Mouse (Mus musculus) limb, embryonic 12.5 days (tissue): ENCODE results near the gene Nr6a1. TPM values are rescaled to one million over a fixed set of nuclear protein-coding genes. Genes with fewer than 3 reads are reported as not detected.

Experiments
- ATAC-seq: fragments of 200-750 bp; cut with Nextera tagmentation; 2 replicates; pipeline ENCODE4 v1.8.0; 2017; ENCODE audit warnings: low read depth, moderate TSS enrichment; ENCODE audit not compliant: insufficient number of reproducible peaks, insufficient read depth, low FRiP score, low TSS enrichment
- H3K27ac ChIP-seq: fragments of 300-500 bp; sonication (generic); 2 replicates; pipeline ENCODE4 v1.5.1; 2016; ENCODE audit warnings: mild to moderate bottlenecking, moderate library complexity
- H3K27me3 ChIP-seq: fragments of 300-500 bp; sonication (generic); 2 replicates; pipeline ENCODE4 v1.6.1; 2016; ENCODE audit warnings: mild to moderate bottlenecking, moderate library complexity
- H3K36me3 ChIP-seq: fragments of 300-500 bp; sonication (generic); 2 replicates; pipeline ENCODE4 v1.6.1; 2016; ENCODE audit warnings: mild to moderate bottlenecking, moderate library complexity
- H3K4me1 ChIP-seq: fragments of 300-500 bp; sonication (generic); replicated peaks from 2 replicates; pipeline ENCODE4 v1.6.1; 2016
- H3K4me2 ChIP-seq: fragments of 300-500 bp; sonication (generic); 2 replicates; pipeline ENCODE4 v1.6.1; 2016; ENCODE audit warnings: mild to moderate bottlenecking, moderate library complexity
- H3K4me3 ChIP-seq: fragments of 300-500 bp; sonication (generic); replicated peaks from 2 replicates; pipeline ENCODE4 v1.5.1; 2016; ENCODE audit warnings: mild to moderate bottlenecking
- H3K9ac ChIP-seq: fragments of 300-500 bp; sonication (generic); replicated peaks from 2 replicates; pipeline ENCODE4 v1.6.1; 2016; ENCODE audit warnings: mild to moderate bottlenecking, moderate library complexity
- H3K9me3 ChIP-seq: fragments of 300-500 bp; sonication (generic); 2 replicates; pipeline ENCODE4 v1.6.1; 2016; ENCODE audit warnings: mild to moderate bottlenecking, moderate library complexity
- WGBS: fragments of 180-500 bp; shearing (Covaris S2); methylation state at CpG from one replicate; pipeline ENCODE4 v1.1.7; 2016; 5-methylcytosine and 5-hydroxymethylcytosine counted together
- polyA plus RNA-seq: library from polyadenylated mRNA; unstranded; fragments of >200 nt; fragmentation: Nextera tagmentation; extraction: Ambion mirVana; gene quantifications from 2 replicates; pipeline ENCODE4 v1.2.1, GENCODE M21; 2016

The Nr6a1 gene
- polyA plus RNA-seq, 1 experiment from 2014 or later: 0.85 TPM

DNA sequence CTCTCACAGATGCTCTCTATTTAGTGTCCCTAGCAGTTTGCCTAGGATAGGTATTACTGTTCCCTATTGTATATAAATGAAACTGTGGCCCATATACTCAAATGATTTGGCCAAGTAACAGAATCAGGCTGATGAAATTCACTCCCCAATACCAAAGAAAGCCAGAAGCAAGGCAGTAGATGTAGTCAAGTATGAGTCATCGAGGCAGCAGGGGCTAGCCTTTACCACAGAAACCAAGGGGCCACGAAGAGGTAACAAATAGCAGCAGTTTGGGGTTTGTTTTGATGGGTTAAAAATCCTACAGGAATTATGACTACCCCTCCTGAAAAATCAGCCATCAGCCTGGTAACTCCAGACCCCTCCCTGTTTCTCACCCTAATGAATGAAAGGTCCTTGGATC, 147.5 kb downstream of the Nr6a1 start:
- no peaks in the 10 kb centered on the region for H3K27me3 ChIP-seq
- H3K36me3 ChIP-seq: no peaks in the 10 kb centered on the region
- H3K27ac ChIP-seq: no peak overlapping the region
- no peak for ATAC-seq
- no peak overlapping the region for H3K4me2 ChIP-seq
- H3K4me3 ChIP-seq: no peak overlapping the region
- peaks cover 17% of the 10 kb centered on the region for H3K4me1 ChIP-seq
- WGBS: 77% methylated on average over 2 of the region's 2 CpGs
- no peak overlapping the region for H3K9ac ChIP-seq
- no peaks in the 10 kb centered on the region for H3K9me3 ChIP-seq

- ATAC-seq: no peak
- Histone ChIP-seq H3K36me3 (no peaks in the 10 kb centered on the region), H3K9ac (no peak overlapping the region), H3K27ac (no peak overlapping the region), H3K4me3 (no peak overlapping the region), H3K4me2 (no peak overlapping the region), H3K4me1 (peaks cover 15% of the 10 kb centered on the region), H3K27me3 (no peaks in the 10 kb centered on the region), H3K9me3 (no peaks in the 10 kb centered on the region)
- 88% methylated on average over 2 of the region's 2 CpGs for WGBS
These were observed 150.2 kb downstream of the Nr6a1 start for GRCm38 (mm10) chr2:38777326-38777725.

- H3K27me3 ChIP-seq: no peaks in the 10 kb centered on the region
- H3K9ac ChIP-seq: no peak overlapping the region
- no peak overlapping the region for H3K4me2 ChIP-seq
- H3K36me3 ChIP-seq: no peaks in the 10 kb centered on the region
- H3K27ac ChIP-seq: no peak overlapping the region
- no peaks in the 10 kb centered on the region for H3K9me3 ChIP-seq
- no peak for ATAC-seq
- peaks cover 30% of the 10 kb centered on the region for H3K4me1 ChIP-seq
- 89% methylated on average over 2 of the region's 2 CpGs for WGBS
- H3K4me3 ChIP-seq: no peak overlapping the region
These were observed 152.6 kb downstream of the Nr6a1 start for GRCm38 (mm10) chr2:38774936-38775335.

- no peaks in the 10 kb centered on the region for H3K36me3 ChIP-seq
- peaks cover 41% of the 10 kb centered on the region for H3K4me1 ChIP-seq
- no peaks in the 10 kb centered on the region for H3K9me3 ChIP-seq
- no peak overlapping the region for H3K4me3 ChIP-seq
- ATAC-seq: peak; percentile 98
- H3K4me2 ChIP-seq: peak overlapping the region; percentile 31
- H3K27ac ChIP-seq: peak overlapping the region; percentile 85
- H3K27me3 ChIP-seq: no peaks in the 10 kb centered on the region
- no peak overlapping the region for H3K9ac ChIP-seq
- 15% methylated on average over 2 of the region's 2 CpGs for WGBS
These were observed 156.1 kb downstream of the Nr6a1 start for GRCm38 (mm10) chr2:38771478-38771797.

GRCm38 (mm10) chr2:38770772-38771477, 156.6 kb downstream of the Nr6a1 start:
- H3K9ac ChIP-seq: no peak overlapping the region
- H3K36me3 ChIP-seq: no peaks in the 10 kb centered on the region
- 58% methylated on average over 5 of the region's 5 CpGs for WGBS
- peak overlapping the region; percentile 85 for H3K27ac ChIP-seq
- no peaks in the 10 kb centered on the region for H3K9me3 ChIP-seq
- peak overlapping the region; percentile 30; the same call in 1 of the 2 replicates for H3K4me2 ChIP-seq
- H3K4me3 ChIP-seq: no peak overlapping the region
- no peak for ATAC-seq
- H3K27me3 ChIP-seq: no peaks in the 10 kb centered on the region
- peaks cover 41% of the 10 kb centered on the region for H3K4me1 ChIP-seq

DNA sequence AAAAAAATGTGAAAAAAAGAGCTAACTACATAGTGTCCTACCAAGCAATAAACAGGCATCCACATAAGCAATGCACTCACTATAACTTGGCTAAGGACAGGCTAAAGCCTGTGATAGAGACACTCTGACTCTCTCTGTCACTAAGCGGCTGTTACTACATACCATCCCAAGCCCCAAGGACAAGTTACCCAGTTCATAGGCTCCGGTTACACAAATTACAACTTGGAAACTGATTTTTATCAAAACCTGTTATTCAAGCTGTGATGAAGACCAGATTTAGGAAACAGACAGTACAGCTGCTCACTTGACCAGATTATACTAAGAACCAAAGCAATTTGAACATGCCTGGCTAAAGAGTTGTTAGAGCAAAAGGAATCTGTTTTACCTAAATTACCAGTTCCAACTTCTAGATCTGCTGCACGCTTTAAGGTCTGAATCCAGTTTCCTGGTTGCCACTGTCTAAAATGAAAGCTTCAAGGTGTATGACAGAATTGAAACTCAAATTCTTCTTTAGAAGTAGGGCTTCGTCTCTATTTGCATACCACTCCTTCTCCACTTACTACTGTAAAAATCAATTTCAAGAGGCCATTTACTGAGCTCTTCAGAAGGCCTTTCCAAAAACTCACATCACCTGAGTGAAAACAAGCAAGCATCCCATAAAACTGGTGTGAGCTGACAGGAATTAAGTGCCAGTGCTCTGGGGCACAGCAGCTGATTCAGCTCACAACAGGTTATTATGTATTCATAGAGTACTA, 160.1 kb downstream of the Nr6a1 start:
- Histone ChIP-seq H3K4me3 (no peak overlapping the region), H3K9ac (no peak overlapping the region), H3K27ac (0 out of 2 replicates have a peak overlapping the region, but pooled peaks have one; percentile 41), H3K4me1 (peaks cover 38% of the 10 kb centered on the region), H3K9me3 (no peaks in the 10 kb centered on the region), H3K27me3 (no peaks in the 10 kb centered on the region), H3K4me2 (no peak overlapping the region), H3K36me3 (no peaks in the 10 kb centered on the region)
- no peak for ATAC-seq
- 56% methylated on average over 4 of the region's 4 CpGs for whole genome bisulfite sequencing

- no peak overlapping the region for H3K27ac ChIP-seq
- H3K4me1 ChIP-seq: no peaks in the 10 kb centered on the region
- no peaks in the 10 kb centered on the region for H3K9me3 ChIP-seq
- no peak overlapping the region for H3K9ac ChIP-seq
- WGBS: 80% methylated on average over 3 of the region's 3 CpGs
- H3K36me3 ChIP-seq: no peaks in the 10 kb centered on the region
- no peak overlapping the region for H3K4me2 ChIP-seq
- H3K4me3 ChIP-seq: no peak overlapping the region
- no peak for ATAC-seq
- no peaks in the 10 kb centered on the region for H3K27me3 ChIP-seq
These were observed 187.6 kb downstream of the Nr6a1 start for GRCm38 (mm10) chr2:38739847-38740246.

DNA sequence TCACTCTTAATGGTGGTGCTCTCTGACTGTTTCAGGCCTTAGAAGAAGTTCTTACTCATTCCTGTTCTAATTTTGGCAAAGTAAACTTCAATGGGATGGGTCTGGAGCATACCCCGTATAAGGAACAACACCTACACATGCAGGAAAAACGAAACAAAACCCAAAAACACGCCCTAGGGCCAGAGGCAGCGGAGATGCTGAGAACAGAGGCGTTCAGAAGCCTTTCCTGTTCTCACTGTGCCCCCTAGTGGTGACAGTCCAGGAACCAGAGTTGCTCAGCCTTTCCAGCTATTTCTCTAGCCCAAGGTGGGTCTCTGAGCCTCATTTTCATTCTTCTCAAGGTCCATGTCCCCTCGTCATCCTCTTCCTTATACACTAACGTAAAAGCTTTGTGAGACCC, 188.1 kb downstream of the Nr6a1 start:
- no peak overlapping the region for H3K9ac ChIP-seq
- no peaks in the 10 kb centered on the region for H3K27me3 ChIP-seq
- no peak overlapping the region for H3K27ac ChIP-seq
- no peak overlapping the region for H3K4me3 ChIP-seq
- ATAC-seq: peak; percentile 63; the same call in 1 of the 2 replicates
- H3K36me3 ChIP-seq: no peaks in the 10 kb centered on the region
- WGBS: 30% methylated on average over 7 of the region's 7 CpGs
- H3K4me1 ChIP-seq: no peaks in the 10 kb centered on the region
- H3K9me3 ChIP-seq: no peaks in the 10 kb centered on the region
- H3K4me2 ChIP-seq: no peak overlapping the region; the same call in 1 of the 2 replicates

GRCm38 (mm10) chr2:38738601-38739301, 188.7 kb downstream of the Nr6a1 start:
- H3K27me3 ChIP-seq: no peaks in the 10 kb centered on the region
- 88% methylated on average over 14 of the region's 14 CpGs for WGBS
- H3K9me3 ChIP-seq: no peaks in the 10 kb centered on the region
- H3K27ac ChIP-seq: no peak overlapping the region
- no peak overlapping the region for H3K4me3 ChIP-seq
- no peak overlapping the region; the same call in 1 of the 2 replicates for H3K9ac ChIP-seq
- no peak overlapping the region; the same call in 1 of the 2 replicates for H3K4me2 ChIP-seq
- H3K4me1 ChIP-seq: no peaks in the 10 kb centered on the region
- no peaks in the 10 kb centered on the region for H3K36me3 ChIP-seq
- ATAC-seq: no peak

DNA sequence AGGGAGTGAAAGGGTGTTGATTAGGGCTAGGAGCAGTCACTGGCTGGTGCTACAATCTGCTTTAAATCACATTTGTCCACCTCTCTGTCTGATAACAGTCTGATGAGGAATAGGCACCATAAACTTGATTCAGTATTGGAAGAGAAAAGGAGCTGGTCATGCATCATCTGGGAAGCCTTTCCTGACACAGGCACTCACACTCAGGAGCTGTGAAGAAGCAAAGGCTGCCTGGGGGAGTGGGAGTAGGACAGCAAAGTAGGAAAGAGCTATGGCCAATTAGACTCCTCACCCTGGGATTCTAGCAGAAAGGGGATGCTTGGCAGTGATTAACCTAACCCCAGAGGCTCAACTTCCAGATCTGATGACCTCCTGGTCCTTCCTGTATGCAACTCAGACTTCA, 191.7 kb downstream of the Nr6a1 start:
- H3K9me3 ChIP-seq: no peaks in the 10 kb centered on the region
- no peak for ATAC-seq
- H3K4me3 ChIP-seq: no peak overlapping the region
- no peaks in the 10 kb centered on the region for H3K4me1 ChIP-seq
- no peaks in the 10 kb centered on the region for H3K27me3 ChIP-seq
- H3K36me3 ChIP-seq: no peaks in the 10 kb centered on the region
- no peak overlapping the region for H3K4me2 ChIP-seq
- H3K9ac ChIP-seq: no peak overlapping the region
- no peak overlapping the region for H3K27ac ChIP-seq

DNA sequence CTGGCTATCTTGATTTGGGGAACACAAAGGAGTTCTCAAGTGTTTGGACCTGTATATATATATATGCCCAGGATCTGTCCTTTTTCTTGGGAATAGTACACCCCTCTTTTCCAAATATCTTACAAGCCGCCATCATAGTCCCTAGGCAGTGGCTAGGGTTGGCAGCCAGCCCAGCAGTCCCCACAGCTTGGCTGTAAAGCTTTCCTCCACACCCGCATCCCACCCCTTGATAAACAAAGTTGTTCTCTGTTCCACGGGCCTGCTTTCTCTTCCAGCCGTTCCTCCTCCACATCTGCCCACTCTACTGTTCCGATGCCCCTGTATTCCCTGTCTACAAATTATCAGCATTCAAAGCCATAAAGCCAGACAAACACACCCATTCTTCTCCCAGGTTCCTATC, 192.8 kb downstream of the Nr6a1 start:
- Histone ChIP-seq H3K27me3 (no peaks in the 10 kb centered on the region), H3K4me1 (no peaks in the 10 kb centered on the region), H3K4me3 (no peak overlapping the region), H3K4me2 (no peak overlapping the region), H3K9me3 (no peaks in the 10 kb centered on the region), H3K9ac (no peak overlapping the region), H3K36me3 (no peaks in the 10 kb centered on the region), H3K27ac (no peak overlapping the region)
- WGBS: 77% methylated on average over 5 of the region's 5 CpGs
- ATAC-seq: no peak
